Mouse (Mus musculus) left cerebral cortex, adult 9 months (tissue): Measurements from ENCODE around the gene Cyb5r1.
"Not testable (repeated sequence)": the region's sequence is repeated elsewhere in the genome, so short reads cannot be mapped to it uniquely, and the experiment has no call there.

ENCODE experiments used
- DNase-seq, 2 experiments: peaks; one replicate each; pipeline ENCODE4 v3.0.0; 2022; ENCODE audit warnings: low spot score in 2 of 2

Cyb5r1 gene

DNA sequence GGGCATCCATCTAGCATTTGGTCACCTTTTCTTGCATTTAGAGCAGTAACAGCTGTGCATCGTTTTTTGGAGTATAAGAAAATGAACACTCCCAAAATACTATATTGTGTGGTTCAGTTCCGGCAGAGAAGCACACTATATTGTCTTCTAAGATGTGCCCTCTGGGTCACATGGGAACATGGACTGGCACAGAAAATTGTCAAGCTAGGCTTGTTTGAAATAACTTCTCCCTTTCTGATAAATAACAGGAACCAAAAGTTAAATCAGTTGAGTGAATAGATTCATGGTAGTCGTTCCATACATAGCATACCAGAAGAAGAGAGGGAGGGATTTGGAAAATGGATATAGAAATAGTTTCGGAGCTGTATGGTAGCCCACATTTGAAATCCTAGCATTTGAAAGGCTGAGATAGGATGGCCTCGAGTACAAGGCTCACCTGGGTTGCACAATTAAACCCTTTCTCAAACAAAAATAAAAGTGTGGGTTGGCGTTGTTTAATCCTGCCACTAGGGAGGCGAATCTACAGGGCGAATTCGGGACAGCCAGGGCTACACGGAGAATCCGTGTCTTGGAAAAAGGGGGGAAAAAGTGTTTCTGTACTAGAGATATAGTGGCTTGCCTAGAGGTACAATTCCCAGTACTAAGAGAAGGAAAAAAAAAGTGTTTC, 9.3 kb downstream of the Cyb5r1 start:
- DNase-seq = no peak

DNA sequence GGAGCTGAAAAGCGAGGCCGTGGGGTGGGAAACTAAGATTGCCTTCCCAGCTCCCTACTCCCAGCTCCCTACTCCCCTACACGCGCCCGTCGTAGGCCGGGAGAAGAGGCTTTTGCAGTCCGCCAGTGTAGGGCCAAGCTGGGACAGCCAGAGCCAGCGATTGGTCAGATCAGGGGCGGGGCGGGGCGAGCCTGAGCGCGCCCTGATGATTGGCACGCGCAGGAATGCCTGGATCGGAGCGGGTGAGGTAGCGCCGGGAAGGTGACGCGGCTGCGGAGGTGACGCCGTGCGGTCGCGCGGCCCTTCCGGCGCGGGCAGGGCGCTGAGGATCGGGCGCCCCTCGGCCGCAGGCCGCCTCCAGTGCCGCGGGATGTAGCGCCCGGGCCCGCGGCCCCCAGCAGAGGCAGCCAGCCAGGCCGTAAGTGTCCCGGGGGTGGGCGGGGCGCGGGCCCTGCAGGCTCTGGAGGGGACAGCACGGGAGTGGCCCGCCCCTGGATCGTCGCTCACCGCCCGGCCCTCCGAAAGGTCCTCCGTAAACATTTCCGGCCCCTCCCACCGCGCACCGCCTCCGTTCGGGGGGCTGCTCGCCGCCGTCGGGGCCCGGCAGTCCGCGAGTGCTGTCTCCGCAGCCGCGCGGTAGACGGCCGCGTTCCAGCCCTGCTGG, 9.9 kb downstream of the Cyb5r1 start, which contains the start of gene Adipor1:
TSS of gene Adipor1 (plus strand) at position 211 of the 664 bp plus-strand sequence.
- peak; percentile 95 to 98 for DNase-seq

DNA sequence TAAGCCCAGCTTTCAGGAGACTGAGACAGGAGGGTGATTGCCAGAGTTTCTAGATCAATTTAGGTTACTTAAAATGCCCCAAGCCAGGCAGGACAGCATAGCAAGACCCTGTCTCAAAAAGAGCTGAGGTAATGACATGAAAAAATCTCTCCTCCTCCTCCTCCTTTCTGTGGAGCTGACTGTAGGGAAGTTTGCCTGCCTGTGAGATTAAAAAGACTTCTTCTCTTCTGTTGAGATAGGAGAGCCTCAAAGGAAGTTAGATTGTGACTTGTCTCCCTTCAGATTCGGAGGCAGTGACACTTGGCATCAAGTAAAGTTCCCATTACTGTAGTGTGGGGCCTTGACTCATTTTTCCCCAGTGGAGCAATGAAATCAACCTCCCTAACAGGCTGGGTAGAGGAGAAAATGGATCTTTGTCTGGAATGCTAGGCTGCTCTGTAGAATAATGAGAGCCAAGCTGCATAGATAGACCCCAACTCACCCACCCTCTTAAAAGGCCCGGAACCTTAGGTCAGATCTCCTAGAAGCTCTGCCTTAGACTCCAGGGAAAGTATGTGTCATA, 13.1 kb downstream of the Cyb5r1 start:
- DNase-seq = no peak

DNA sequence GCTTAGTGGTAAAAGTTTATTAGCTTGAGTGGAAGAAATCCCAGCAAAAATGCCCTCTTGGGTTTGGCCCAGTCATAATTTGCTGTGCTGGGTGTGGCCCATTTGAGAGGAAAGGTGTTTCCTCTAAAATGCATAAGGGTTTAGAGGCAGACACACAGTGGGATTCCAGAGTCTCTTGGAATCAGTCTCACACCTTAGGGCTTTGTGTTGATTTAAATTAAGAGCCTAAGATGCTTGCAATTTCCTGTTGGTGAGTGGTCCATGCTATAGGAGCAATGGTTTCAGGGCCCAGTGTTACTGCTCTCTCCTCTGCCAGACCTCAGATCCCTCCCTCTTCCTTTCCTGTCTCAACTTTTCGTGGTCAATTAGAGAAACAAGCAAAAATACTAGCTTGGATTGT, 13.8 kb downstream of the Cyb5r1 start:
- DNase-seq = no peak

DNA sequence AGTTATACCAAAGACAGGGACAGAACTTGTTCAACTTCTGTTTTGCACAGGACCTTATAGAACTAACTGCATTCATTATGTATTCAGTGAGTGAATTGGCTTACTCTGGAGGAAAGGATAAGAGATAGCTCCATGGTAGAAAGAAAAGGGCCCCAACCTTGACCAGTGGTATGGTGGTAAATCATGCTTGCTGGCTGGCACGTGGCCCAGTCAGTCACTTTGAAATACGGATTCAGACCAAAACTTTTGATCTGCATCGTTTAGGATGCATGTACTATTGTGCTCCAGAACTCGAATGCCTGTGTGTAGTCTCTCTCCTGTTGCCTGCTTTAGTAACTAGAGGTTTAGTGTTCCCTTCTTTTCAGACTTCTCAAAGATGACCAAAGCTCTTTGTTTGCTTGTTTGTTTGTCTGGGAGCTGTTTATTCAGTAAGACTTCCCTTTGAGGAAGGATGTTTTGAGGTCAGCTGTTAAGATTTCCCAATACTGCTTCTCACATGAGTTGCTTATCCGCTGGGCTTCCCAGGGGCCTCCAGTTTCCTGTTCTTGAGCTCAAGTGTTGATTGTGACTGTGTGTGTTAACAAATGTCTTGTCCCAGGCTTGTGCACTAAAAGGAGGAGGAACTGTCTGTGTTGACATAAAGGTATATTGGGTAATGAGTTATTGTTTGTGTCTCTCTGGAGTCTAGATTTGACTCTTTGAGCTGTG, 14.5 kb downstream of the Cyb5r1 start:
- no peak for DNase-seq

DNA sequence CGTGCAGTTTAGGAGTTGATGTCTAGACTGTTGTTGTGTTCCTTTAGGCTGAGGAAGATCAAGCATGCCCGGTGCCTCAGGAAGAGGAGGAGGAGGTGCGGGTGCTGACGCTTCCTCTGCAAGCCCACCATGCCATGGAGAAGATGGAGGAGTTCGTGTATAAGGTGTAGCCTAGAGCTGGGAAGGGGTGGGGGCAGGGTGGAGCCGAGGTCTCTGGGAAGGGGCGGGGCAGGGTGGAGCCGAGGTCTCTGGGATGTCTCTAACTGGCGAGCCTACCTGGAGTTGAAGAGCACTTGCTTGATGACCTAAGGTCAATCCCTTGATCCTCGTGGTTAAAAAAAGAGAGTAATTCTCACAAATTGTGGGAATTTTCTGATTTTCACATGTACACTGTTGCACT, 18.6 kb downstream of the Cyb5r1 start:
- DNase-seq = no peak

DNA sequence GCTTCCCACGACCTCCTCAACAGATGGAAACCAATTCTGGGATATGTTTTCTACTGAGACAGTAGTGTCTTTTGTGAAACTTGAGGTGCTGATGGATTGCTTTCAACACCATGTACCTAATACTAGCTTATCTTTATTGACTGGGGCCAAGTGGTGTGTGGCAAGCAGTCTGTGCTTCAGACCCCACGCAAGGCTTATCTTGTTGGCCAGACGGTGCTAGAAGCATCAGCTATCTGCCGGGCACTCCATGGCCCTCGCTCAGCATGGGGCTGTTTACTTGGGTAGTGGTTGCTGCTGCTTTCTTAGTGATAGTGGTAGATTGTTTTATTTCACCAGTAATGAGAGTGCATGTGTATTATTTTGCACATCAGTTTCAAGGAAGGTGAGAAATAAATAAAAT, 20.9 kb downstream of the Cyb5r1 start:
- no peak for DNase-seq

DNA sequence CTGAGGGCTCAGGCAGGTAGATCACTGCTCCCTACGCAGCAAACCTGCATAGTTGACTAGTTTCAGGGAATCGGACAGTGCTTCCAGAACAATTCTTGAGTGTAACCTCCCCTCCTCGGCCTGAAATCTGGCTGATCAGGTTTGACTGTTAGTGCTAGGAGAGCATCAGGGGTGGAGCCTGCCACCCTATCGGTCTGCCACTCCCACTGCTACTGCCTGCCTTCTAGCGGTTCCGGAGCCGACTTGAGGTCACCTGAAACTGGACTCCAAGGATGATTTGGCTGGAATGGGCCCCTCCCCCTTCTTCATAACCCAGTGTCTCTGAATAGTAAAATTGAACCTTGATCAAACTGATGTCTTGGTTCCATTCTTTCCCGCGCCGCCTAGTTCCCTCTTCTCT, 27.6 kb downstream of the Cyb5r1 start:
- DNase-seq = no peak

DNA sequence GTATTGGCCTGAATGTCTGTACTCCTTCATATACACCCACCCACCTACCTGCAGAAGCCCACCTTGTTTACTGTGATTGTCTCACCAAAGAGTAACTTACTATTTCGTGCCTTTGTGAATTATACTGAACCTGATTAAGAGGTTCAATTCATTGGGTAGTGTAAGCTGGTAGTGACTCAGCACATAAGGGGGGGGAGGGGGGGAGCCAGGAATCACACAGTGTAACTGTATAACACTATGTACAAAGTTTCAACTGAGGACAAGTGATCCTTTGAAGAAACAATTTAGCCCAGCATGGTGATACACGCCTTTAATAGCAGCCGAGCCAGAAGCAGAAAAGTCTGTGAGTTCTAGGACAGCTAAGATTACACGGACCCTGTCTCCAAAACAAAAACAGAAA, 28.1 kb downstream of the Cyb5r1 start:
- no peak for DNase-seq

DNA sequence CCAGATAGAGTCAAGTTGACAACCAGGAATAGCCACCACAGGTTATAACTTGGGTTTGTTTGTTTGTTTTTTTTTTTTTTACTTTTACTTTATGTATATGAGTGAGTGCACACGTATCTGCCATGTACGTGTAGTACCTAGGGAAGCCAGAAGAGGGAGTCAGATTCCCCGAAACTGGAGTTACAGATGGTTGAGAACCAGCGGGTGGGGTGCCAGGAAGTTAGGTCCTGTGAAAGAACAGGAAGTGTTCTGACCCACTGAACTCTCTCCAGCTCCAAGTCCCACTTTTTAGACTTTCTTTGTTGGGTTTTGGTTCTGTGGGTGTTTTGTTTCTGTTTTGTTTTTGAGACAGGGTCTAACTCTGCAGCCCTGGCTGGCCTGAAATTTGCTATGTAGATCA, 30.1 kb downstream of the Cyb5r1 start:
- DNase-seq = no peak

DNA sequence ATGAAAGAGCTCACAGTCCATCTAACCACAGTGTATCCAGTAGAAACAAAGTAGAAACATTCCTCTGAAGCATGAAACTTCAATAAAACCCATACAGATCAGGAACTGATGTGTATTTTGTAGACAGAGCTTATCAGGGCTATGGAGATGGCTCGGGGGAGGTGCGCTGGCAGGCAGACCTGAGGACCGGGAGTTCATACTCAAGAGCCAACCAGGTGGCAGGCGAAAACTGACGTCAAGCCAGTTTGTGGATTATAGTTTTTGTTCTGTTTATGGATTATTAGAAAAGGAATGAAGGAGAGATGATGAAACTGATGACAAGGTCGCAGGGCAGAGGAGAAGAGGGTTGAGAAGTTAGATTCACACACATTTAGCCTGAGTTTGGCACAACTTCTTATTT, 35.1 kb downstream of the Cyb5r1 start:
- DNase-seq = no peak

DNA sequence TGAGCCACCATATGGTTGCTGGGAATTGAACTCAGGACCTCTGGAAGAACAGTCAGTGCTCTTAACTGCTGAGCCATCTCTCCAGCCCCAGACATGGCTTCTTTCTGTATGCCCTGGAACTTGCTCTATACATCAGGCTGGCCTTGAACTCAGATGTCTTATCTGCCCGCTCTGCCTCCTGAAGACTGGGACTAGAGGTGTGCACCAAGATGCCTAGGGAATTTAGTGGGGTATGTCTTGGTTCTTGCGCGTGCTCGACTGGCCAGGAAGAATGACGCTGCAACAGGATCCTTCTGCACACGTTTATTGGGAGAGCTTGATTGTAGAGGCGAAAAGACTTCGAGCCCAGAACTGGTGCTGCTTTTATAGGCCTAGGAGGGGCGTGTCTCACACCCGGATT, 36.4 kb downstream of the Cyb5r1 start:
- not testable (repeated sequence) for DNase-seq

DNA sequence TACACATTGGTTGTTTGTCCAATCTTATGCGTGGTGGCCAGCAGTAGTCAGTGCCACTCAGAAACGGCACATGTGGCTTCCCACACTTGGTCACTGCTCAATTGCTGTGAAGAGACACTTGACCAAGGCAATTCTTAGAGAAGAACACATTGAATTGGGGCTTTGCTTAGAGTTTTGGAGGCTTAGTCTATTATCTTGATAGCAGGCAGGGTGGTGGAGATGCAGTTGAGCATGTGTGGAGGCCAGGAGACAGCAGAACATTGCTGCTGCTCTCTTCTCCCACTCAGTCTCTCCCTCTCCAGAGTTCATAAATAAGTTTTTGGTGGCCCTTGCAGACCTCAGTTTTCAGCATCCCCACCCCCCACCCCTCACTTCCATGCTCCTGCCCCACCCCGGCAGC, 37.0 kb downstream of the Cyb5r1 start:
- no peak for DNase-seq

DNA sequence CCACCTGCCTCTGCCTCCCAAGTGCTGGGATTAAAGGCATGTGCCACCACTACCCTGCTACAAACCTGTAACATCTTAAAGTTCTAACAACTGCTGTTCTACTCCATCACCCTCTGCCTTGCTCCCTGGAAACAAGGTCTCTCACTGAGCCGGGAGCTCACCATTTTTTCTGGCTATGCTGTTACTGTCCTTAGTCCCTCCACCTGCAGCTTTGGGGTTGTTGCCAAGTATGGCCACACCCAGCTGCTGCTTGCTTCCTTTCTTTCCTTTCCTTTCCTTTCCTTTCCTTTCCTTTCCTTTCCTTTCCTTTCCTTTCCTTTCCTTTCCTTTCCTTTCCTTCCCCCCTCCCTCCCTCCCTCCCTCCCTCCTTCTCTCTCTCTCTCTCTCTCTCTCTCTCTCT, 37.9 kb downstream of the Cyb5r1 start:
- not testable (repeated sequence) for DNase-seq

DNA sequence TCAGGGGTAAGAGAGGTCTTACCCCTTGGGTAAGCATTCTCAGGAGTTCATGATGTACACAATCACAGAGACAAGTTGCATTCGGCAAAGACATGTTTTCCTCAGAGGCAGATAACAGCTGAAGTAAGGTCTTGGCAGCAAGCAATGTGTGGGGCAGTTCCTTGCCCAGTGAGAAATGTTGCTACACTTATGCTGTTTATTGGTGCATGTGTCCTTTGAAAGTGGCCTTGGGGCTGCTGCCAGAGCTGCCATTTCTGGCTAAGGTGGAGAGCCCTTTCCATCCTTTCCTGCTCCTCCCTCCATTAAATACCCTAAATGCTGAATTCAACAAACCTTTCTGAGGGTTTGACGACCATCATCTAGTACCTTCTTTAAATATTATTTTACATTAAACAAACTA, 40.1 kb downstream of the Cyb5r1 start:
- no peak for DNase-seq

DNA sequence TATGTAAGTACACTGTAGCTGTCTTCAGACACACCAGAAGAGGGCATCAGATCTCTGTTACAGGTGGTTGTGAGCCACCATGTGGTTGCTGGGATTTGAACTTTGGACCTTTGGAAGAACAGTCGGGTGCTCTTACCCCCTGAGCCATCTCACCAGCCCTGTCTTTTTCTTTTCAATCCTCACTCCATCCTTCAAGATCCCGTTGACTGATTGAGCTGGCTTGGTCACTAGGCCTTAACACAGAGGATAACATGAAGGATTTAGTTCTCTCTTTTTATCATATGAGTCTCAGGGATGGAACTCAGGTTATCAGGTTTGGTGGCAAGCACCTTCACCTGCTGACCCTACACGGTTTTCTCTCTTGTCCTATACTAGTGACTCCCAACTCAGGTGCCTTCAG, 43.2 kb downstream of the Cyb5r1 start:
- not testable (repeated sequence) for DNase-seq

DNA sequence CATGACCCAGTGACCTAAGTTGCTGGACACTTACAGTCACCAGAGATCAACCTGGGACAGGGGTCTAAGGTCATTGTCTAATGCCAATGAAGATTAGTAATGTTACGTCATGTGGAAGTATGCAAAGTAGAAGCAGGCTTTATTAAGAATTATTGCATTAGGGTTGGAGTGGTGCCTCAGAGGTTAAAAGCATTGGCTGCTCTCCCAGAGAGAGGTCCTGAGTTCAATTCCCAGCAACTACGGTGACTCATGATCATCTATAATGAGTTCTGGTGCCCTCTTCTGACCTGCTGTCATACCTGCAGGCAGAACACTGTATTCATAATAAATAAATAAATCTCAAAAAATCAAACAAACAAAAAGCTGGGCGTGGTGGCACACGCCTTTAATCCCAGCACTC, 44.8 kb downstream of the Cyb5r1 start:
- DNase-seq = no peak

DNA sequence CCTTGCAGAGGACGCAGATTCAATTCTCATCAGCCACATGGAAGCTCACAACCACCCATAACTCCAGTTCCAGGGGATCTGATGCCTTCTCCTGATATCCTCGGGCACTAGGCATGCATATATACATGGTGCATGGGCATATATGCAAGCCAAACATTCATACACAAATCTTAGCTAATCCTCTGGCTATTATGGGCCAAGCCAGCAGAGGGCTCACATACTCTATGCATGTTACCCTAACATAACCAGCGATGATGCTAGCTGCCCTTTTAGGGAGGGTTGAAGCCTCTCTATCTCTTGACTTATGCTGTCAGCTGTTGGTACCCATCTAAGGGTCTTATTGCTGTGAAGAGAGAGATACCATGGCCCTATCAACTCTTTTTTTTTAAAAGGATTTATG, 45.6 kb downstream of the Cyb5r1 start:
- DNase-seq = peak in 1 of 2 experiments; percentile 55

DNA sequence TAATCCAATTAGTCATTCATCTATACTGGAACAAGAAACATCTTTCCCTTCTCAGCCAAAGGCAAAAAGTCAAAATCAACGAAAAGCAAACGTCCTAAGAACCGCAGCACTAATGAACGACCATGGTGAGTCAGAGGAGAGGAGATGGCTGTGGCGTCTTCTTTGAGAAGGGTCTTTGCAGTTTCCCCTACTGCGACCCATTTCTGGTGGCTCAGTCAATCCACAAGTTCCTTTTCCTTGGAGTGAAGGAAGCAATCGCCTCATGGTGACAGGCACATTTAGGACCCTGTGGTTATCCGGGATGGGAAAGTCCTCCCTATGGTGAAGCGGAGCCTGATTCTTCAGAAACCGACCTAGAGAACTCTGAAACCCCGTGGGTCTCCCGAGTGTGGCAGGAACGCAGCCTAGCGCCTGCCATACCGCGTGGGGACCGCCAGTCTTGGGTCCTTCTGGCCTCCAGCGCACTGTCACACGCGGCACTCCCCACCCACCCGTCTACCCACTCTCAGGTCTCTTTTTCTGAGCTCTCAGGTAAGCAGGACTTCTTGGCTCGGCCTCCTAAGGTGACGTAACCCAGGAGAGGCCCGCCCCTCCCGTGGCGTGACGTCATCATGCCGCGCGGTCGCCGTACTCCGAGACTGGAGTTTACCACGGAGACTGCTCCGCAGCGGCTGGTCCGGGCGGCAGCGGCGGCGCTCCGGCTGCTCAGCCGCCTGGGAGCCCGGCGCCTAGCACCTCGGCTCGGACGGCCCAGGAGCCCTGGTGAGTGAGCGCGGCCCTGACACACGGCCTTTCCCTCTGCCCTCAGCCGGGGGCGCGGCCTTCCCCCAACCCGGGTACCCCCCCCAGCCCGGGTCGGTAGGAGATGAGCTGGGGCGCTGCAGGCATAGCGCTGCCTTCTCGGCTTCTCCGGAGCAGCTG, 49.8 kb downstream of the Cyb5r1 start, which contains the start of gene Klhl12:
TSS of gene Klhl12 (plus strand) at position 628 of the 921 bp plus-strand sequence.
- DNase-seq = peak; percentile 79 to 96

DNA sequence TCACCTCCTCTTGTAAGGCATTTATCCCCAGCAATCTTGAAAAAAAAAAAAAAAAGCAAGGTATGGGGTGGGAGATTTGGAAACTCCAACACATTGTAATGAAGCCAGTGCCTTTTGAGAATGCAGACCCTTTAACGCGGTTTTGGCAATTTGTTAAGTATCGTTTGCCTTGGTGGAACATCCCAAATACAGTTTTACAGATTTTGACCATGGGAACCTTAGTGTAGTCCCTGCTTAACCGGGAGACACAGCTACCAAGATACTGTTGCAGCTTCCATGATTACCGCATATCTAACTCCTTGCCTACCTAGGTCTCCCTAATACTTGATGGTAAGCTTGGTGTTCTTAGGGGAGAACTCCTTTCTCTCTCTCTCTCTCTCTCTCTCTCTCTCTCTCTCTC, 50.7 kb downstream of the Cyb5r1 start:
- DNase-seq = no peak

DNA sequence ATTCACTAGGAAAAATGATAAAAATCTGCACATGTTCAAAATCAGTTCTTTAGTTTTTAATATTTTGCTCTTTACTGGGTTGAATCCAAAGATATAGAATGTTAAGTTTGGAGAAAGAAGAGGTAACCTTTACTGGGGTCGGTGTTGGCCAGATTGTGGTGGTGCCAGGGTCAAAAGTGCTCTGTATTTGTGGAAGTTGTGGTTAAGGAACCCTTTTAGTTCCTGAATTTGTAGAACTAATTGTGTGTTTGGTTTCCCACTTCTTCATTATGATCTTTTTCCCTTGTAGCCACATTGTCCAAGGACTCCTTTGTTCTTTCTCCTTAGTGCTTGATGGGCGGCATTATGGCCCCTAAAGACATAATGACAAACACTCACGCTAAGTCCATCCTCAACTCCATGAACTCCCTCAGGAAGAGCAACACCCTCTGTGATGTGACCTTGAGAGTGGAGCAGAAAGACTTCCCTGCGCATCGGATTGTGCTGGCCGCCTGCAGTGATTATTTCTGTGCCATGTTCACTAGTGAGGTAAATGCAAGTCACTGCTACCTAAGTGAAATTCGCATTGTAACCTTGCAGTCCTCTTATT, 52.9 kb downstream of the Cyb5r1 start:
- DNase-seq = no peak
